Mouse (Mus musculus): ENCODE data around the gene Skap2. TPM values are rescaled to one million over a fixed set of nuclear protein-coding genes. Genes with fewer than 3 reads are reported as not detected.
A peak's percentile ranks its signal among the peaks of the same experiment; 100 is the strongest.

Gene Skap2
- polyA plus RNA-seq, 1 experiment from 2014 or later, result 7.9 TPM

DNA sequence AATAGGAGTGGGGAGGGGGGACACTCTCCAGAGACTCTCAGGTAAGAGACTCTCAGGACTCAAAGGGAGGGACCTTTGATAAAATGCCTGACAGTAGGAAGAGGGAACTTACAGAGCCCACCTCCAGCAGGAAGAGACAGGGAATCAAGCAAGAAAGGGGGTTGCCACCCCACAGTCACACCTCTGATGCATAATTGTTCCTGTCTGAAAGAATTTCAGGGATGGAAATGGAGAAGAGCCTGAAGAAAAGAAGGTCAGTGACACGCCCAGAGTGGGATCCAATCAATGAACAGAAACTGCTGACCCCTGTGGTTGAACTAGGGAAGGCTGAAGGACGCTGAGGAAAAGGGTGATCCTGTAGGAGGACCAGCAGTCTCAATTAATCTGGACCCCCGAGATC lies 85.2 kb downstream of the Skap2 start:
- Histone ChIP-seq H3K4me3 (no peak overlapping the region), H3K27ac (no peak overlapping the region), H3K9ac (no peak overlapping the region), H3K36me3 (no peaks in the 10 kb centered on the region), H3K9me3 (no peaks in the 10 kb centered on the region), H3K27me3 (no peaks in the 10 kb centered on the region), H3K4me2 (replicated peaks) (no peak overlapping the region), H3K4me1 (no peaks in the 10 kb centered on the region)
- no peak for ATAC-seq (ENCODE audit: insufficient number of reproducible peaks, insufficient read depth, low FRiP score, low TSS enrichment)
- 52% methylated on average over 3 of the region's 3 CpGs for WGBS

DNA sequence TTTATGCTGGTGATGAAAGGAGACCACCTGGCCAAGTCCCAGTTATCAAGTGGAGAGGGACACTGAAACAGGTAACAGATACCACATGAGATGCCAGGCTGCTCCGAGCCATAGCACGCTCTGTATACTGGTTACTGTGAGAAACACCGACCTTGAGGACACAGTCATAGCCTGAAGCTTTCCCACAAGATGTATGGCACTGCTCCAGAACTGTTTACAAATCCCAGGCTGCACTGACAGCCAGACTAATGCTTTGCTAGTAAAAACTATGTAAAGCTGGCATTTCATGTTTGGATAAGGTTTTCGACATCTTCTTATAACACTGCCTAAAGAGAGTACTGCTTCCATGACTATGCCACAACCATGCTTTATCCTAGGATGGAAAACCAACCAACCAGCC lies 90.5 kb downstream of the Skap2 start:
- Histone ChIP-seq H3K9me3 (no peaks in the 10 kb centered on the region), H3K27ac (no peak overlapping the region), H3K9ac (no peak overlapping the region), H3K36me3 (no peaks in the 10 kb centered on the region), H3K4me3 (no peak overlapping the region), H3K4me2 (replicated peaks) (no peak overlapping the region), H3K4me1 (no peaks in the 10 kb centered on the region), H3K27me3 (no peaks in the 10 kb centered on the region)
- ATAC-seq (ENCODE audit: insufficient number of reproducible peaks, insufficient read depth, low FRiP score, low TSS enrichment), result no peak
- 79% methylated on average over 4 of the region's 4 CpGs for WGBS

DNA sequence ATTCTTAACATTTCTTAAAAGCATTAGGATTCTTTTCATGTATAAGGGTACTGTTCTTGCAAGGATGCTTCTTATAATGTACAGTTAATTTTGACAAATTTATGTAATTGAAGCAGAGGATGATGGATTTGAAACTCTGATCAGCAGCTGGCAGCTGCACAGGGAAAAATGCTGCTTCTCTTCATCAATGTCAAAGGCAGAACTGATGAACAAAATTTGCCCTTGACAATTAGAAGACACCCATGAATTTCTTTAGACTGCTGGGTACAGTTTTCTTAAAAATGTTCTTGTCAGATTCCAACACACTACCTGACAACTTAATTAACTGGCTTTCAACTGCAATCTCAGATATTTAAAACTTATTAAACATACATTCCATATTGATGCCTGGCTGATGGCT lies 103.9 kb downstream of the Skap2 start:
- ATAC-seq (ENCODE audit: insufficient number of reproducible peaks, insufficient read depth, low FRiP score, low TSS enrichment), result no peak
- H3K4me3 ChIP-seq, result no peak overlapping the region
- H3K9me3 ChIP-seq, result no peaks in the 10 kb centered on the region
- H3K27ac ChIP-seq, result no peak overlapping the region
- no peaks in the 10 kb centered on the region for H3K36me3 ChIP-seq
- H3K27me3 ChIP-seq, result no peaks in the 10 kb centered on the region
- no peak overlapping the region for H3K9ac ChIP-seq
- no peak overlapping the region for H3K4me2 ChIP-seq (replicated peaks)
- H3K4me1 ChIP-seq, result peaks cover 14% of the 10 kb centered on the region; the same call in 1 of the 2 replicates

DNA sequence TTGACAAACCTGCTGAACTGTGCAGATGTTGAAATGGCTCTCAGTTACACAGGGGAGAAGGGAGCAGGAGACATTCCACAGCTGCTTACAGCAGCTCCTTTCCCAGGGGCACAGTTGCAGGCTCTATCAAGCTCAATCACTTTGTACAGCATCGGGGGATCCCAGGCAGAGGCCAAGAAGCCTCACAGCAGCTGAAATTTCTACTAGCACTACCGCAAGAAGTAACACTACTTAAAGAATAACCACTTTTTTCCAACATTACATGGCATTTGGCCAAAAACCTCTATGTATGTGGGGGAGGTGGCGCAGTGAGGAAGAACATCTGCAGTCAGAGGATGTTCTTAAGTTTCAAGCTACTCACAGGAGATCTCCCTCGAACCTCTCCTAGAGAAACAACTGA lies 106.7 kb downstream of the Skap2 start:
- H3K36me3 ChIP-seq, result no peaks in the 10 kb centered on the region
- H3K9me3 ChIP-seq, result no peaks in the 10 kb centered on the region
- WGBS, result 20% methylated on average over 4 of the region's 4 CpGs
- peak overlapping the region; percentile 69; the same call in 1 of the 2 replicates for H3K27ac ChIP-seq
- H3K9ac ChIP-seq, result no peak overlapping the region
- H3K4me3 ChIP-seq, result no peak overlapping the region
- ATAC-seq (ENCODE audit: insufficient number of reproducible peaks, insufficient read depth, low FRiP score, low TSS enrichment), result peak; percentile 47; the same call in 1 of the 2 replicates
- no peak overlapping the region for H3K4me2 ChIP-seq (replicated peaks)
- H3K4me1 ChIP-seq, result peaks cover 14% of the 10 kb centered on the region; the same call in 1 of the 2 replicates
- H3K27me3 ChIP-seq, result no peaks in the 10 kb centered on the region

DNA sequence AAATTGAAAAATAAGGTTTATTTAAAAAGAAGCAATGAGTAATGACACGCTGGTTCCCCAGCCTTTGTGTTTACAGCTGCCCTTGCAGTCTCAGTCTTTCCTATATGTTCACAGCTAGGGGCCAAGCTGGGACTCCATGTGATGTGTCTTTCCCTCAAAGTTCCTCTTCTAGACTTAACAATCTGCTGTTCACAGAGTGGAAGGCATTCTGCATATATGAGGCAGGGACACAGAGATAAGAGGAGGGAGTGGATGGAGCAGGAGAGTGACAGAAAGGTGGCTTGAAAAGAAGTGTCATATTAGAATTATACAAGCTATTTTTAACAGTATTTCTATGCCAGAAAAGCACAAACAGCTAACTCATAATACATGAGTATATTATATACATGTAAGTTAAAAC lies 110.8 kb downstream of the Skap2 start:
- no peaks in the 10 kb centered on the region for H3K9me3 ChIP-seq

DNA sequence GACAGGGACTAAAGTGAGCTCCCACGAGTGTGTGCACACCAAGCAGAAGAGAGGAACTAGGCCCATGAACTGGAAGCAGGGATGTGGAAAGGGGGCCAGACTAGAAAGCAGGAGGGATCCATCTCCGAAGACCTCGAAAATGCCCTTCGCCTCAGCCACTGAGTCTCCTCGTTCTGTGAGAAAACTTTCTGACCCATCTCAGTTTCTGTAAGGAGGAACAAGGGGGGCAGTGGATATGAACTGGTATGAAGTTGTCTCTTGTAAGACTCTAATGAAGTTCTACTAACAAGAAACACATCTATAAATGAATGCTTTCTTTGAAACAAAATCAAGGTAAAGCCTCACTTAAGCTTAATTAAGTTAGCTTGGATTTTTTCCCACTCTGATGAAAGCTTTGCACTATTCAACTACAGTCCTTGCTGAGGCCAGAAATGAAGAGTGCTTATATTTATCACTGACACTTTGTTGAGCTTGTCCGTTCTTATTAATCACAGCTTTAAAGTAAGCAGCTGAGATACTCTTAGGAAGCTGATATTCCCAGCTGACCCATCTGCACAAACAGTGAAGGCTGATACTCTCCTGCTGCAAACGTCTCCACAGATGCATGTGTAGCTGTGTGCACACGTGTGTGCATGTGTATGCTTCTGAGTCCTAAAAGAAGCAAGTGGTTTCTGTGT lies 113.9 kb downstream of the Skap2 start:
- Histone ChIP-seq H3K9me3 (no peaks in the 10 kb centered on the region), H3K4me3 (no peak overlapping the region), H3K4me2 (replicated peaks) (no peak overlapping the region), H3K27ac (no peak overlapping the region), H3K27me3 (no peaks in the 10 kb centered on the region; the same call in 1 of the 2 replicates), H3K4me1 (peaks cover 6% of the 10 kb centered on the region; the same call in 1 of the 2 replicates), H3K9ac (no peak overlapping the region), H3K36me3 (no peaks in the 10 kb centered on the region)
- no peak for ATAC-seq (ENCODE audit: insufficient number of reproducible peaks, insufficient read depth, low FRiP score, low TSS enrichment)
- 58% methylated on average over 8 of the region's 8 CpGs for WGBS

More for the DNA sequence above, 110.8 kb downstream of the Skap2 start:
- no peak overlapping the region for H3K27ac ChIP-seq
- H3K4me2 ChIP-seq (replicated peaks), result no peak overlapping the region
- H3K9ac ChIP-seq, result no peak overlapping the region
- ATAC-seq (ENCODE audit: insufficient number of reproducible peaks, insufficient read depth, low FRiP score, low TSS enrichment), result no peak
- H3K4me3 ChIP-seq, result no peak overlapping the region
- 85% methylated on average over 1 of the region's 1 CpGs for WGBS
- H3K4me1 ChIP-seq, result peaks cover 16% of the 10 kb centered on the region; the same call in 1 of the 2 replicates
- no peaks in the 10 kb centered on the region for H3K27me3 ChIP-seq
- no peaks in the 10 kb centered on the region for H3K36me3 ChIP-seq

DNA sequence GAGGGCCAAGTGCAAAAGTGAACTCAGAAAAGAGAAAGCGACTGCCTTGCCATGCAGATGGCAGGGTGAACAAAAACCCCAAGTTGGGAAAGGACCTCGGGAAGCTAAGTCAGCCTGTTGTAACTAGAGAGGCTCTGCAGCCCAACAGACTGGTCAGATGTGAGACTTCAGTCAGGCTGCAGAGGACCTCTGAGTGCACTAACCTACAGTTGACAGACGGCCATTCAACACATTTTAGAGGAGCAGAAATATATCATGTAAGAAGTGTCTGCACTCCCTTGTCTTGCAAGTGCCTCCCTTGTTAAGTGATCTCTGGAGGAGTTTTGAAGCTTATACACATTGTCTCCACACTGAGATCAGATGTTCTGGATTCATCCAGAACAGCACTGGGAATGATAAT lies 116.6 kb downstream of the Skap2 start:
- Histone ChIP-seq H3K9me3 (no peaks in the 10 kb centered on the region), H3K27ac (no peak overlapping the region), H3K27me3 (no peaks in the 10 kb centered on the region; the same call in 1 of the 2 replicates), H3K9ac (no peak overlapping the region), H3K4me3 (no peak overlapping the region), H3K4me1 (peaks cover 6% of the 10 kb centered on the region; the same call in 1 of the 2 replicates), H3K4me2 (replicated peaks) (no peak overlapping the region), H3K36me3 (no peaks in the 10 kb centered on the region)
- WGBS, result 81% methylated on average over 3 of the region's 3 CpGs
- ATAC-seq (ENCODE audit: insufficient number of reproducible peaks, insufficient read depth, low FRiP score, low TSS enrichment), result no peak

DNA sequence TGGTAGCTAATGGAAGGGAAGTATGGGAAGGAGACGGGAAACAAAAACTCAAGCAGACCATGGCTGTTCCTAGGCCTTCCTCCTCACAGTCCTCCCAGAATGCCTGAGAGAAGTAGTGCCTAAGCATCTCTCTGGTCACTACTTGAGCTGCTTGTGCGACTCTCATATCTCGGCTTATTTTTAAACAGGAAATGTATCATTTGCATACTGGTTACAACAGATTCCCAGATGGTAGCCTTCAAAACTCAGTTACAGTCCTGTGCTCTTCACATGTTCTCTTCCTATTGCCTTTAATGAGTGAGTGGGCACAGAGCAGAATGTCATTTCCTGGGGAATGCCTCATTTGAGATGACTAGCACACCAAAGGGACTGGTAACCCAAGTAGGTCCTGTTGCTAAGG lies 117.6 kb downstream of the Skap2 start:
- H3K4me1 ChIP-seq, result peaks cover 6% of the 10 kb centered on the region; the same call in 1 of the 2 replicates
- H3K9me3 ChIP-seq, result no peaks in the 10 kb centered on the region
- H3K27me3 ChIP-seq, result no peaks in the 10 kb centered on the region; the same call in 1 of the 2 replicates
- no peak overlapping the region for H3K9ac ChIP-seq
- no peak for ATAC-seq (ENCODE audit: insufficient number of reproducible peaks, insufficient read depth, low FRiP score, low TSS enrichment)
- no peak overlapping the region for H3K27ac ChIP-seq
- H3K4me3 ChIP-seq, result no peak overlapping the region
- 73% methylated on average over 3 of the region's 3 CpGs for WGBS
- no peaks in the 10 kb centered on the region for H3K36me3 ChIP-seq
- no peak overlapping the region for H3K4me2 ChIP-seq (replicated peaks)

DNA sequence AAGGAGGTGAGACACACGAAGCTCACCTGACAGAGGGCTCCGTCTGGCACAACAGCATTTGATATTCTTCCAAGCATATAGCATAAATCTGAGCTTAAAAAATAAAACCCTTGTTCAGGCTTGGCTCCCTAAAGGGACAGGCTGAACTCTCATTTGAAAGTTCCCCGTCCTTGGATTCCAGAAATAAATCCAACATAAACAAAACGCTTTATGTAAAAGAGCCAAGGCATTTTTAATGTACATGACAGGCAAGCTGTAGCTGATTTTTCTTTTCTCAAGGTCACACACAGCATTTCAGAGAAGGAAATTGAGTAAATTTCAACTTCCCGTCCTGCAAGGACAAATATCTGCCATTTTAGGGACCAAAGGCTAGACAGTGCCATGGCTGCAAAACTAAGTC lies 122.0 kb downstream of the Skap2 start:
- peaks cover 4% of the 10 kb centered on the region; the same call in 1 of the 2 replicates for H3K4me1 ChIP-seq
- no peak for ATAC-seq (ENCODE audit: insufficient number of reproducible peaks, insufficient read depth, low FRiP score, low TSS enrichment)
- H3K4me3 ChIP-seq, result no peak overlapping the region
- WGBS, result 66% methylated on average over 5 of the region's 5 CpGs
- no peaks in the 10 kb centered on the region; the same call in 1 of the 2 replicates for H3K27me3 ChIP-seq
- no peak overlapping the region for H3K9ac ChIP-seq
- no peaks in the 10 kb centered on the region for H3K9me3 ChIP-seq
- no peak overlapping the region for H3K4me2 ChIP-seq (replicated peaks)
- no peaks in the 10 kb centered on the region for H3K36me3 ChIP-seq
- no peak overlapping the region for H3K27ac ChIP-seq

DNA sequence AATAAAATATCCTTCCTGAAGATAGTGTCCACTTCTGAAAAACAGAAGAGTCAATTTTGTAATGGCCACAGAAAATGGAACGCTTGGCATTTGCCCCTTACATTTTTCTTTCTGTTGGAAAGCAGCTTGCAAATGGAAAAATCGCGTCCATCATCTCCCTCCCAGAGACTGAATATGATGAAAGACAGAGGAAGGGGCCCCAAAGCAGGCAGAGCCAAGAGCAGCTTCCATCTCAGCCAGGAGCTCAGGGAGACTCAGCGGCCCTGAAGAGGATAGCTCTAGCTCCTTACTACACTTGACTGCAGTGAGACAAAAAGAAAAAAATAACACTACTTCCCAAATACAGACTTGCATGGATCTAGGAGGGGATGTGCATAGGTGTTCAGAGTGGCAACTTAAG lies 122.5 kb downstream of the Skap2 start:
- no peak overlapping the region for H3K4me2 ChIP-seq (replicated peaks)
- H3K27ac ChIP-seq, result no peak overlapping the region
- peaks cover 2% of the 10 kb centered on the region; the same call in 1 of the 2 replicates for H3K4me1 ChIP-seq
- H3K9me3 ChIP-seq, result no peaks in the 10 kb centered on the region
- H3K4me3 ChIP-seq, result no peak overlapping the region
- no peaks in the 10 kb centered on the region; the same call in 1 of the 2 replicates for H3K27me3 ChIP-seq
- H3K9ac ChIP-seq, result no peak overlapping the region
- WGBS, result 77% methylated on average over 4 of the region's 4 CpGs
- no peaks in the 10 kb centered on the region for H3K36me3 ChIP-seq
- ATAC-seq (ENCODE audit: insufficient number of reproducible peaks, insufficient read depth, low FRiP score, low TSS enrichment), result no peak

DNA sequence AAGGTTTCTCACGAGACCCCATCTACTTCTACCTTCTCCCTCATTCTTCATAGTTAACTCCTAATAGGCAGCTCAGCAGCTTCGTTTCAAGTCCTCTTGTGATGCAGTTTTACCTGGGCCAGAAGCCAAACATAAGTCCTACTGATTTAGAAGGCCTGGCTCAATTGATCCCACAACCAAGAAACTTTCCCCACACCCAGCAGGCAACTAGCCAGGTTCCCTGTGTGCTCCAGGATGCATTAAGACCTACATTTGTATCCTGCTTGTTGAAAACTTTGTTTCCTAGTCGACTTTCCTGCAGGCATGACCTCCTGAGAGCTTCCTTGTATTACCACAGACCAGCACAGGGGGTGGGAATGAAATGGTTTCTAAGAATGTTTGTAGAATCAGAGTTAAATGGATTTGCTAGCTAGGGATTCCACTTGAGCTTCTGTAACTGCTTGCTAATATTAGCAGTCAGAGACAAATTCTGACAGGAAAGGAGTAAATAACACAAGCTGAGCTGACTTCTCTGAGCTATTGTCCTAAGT lies 125.4 kb downstream of the Skap2 start:
- Histone ChIP-seq H3K27me3 (no peaks in the 10 kb centered on the region), H3K4me2 (replicated peaks) (no peak overlapping the region), H3K27ac (no peak overlapping the region), H3K36me3 (no peaks in the 10 kb centered on the region), H3K4me3 (no peak overlapping the region), H3K9me3 (no peaks in the 10 kb centered on the region), H3K9ac (no peak overlapping the region), H3K4me1 (no peaks in the 10 kb centered on the region)
- ATAC-seq (ENCODE audit: insufficient number of reproducible peaks, insufficient read depth, low FRiP score, low TSS enrichment), result no peak
- 43% methylated on average over 3 of the region's 3 CpGs for WGBS

DNA sequence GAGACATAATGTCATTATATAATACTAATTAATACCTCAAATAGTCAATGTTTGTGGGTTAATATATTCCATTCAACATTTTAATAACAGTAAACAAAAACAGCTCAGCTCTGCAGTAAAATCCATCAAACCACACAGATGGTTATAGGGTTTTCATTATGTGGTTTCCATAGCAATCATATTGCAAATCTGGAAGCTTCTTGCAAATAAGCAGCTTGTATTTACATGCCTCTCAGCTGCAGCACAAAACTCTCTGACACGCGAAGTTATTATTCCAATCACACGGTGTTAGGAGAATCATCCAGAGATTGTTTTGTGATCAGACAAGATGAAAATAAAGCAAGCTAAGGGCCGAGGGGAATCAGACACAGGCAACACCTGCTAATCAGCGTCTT lies 129.5 kb downstream of the Skap2 start:
- no peak overlapping the region for H3K4me2 ChIP-seq (replicated peaks)
- 0 out of 2 replicates have a peak, but pooled peaks cover 2% of the 10 kb centered on the region for H3K27me3 ChIP-seq
- no peaks in the 10 kb centered on the region for H3K36me3 ChIP-seq
- ATAC-seq (ENCODE audit: insufficient number of reproducible peaks, insufficient read depth, low FRiP score, low TSS enrichment), result no peak
- no peak overlapping the region for H3K4me3 ChIP-seq
- no peak overlapping the region for H3K27ac ChIP-seq
- 76% methylated on average over 5 of the region's 5 CpGs for WGBS
- H3K9ac ChIP-seq, result no peak overlapping the region
- H3K9me3 ChIP-seq, result no peaks in the 10 kb centered on the region
- H3K4me1 ChIP-seq, result peaks cover 8% of the 10 kb centered on the region
